Mouse (Mus musculus): Measurements from ENCODE around the gene Cenpf. TPM values are rescaled to one million over a fixed set of nuclear protein-coding genes. Genes with fewer than 3 reads are reported as not detected.

The Cenpf gene
- polyA plus RNA-seq, 1 experiment from 2014 or later: 56.3 TPM

DNA sequence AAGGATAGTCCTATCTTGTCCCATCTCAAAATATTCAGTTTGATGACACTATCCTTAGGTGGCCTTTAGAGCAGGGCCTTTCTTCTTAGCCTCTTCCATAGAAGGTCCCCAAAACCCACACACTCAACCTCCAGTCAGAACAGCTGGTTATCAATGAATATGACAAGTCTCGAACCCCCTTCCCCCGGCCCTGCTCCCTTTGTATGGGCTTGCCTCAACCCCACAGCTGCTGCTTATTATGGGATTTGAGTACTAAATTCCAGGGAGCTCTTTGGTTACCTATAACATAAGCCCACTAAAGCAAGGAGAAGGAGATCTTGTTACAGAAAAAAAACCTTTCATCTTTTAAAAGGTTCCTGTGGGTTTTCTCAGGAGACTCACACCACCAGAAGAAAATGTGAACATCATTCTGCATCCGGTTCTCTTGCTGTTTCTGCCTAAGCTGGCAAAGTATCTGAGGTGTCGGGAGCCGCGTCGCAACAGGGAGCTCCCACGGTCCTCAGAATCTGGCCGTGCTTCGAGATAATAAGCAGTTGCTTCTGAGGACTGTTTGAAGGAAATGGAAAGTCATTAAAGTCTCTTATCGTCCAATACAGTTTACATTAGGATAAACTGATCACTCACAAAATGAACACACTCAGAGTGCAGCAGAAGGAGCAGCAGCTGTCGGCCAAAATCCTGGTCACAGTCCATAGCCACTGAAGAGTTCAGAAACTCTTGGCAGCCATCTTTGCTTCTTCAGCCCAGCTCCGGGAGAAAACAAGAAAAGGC, 68.7 kb downstream of the Cenpf start:
- no peak overlapping the region for H3K4me3 ChIP-seq
- no peak overlapping the region for H3K9ac ChIP-seq (replicated peaks)
- no peaks in the 10 kb centered on the region for H3K4me1 ChIP-seq
- H3K4me2 ChIP-seq (replicated peaks): no peak overlapping the region
- H3K27ac ChIP-seq (replicated peaks): no peak overlapping the region
- H3K36me3 ChIP-seq: no peaks in the 10 kb centered on the region
- 62% methylated on average over 13 of the region's 13 CpGs for WGBS
- H3K27me3 ChIP-seq: no peaks in the 10 kb centered on the region
- no peak for ATAC-seq (replicated peaks)
- no peaks in the 10 kb centered on the region for H3K9me3 ChIP-seq

- H3K9me3 ChIP-seq: no peaks in the 10 kb centered on the region
- H3K4me3 ChIP-seq: no peak overlapping the region
- no peaks in the 10 kb centered on the region for H3K36me3 ChIP-seq
- WGBS: 92% methylated on average over 5 of the region's 5 CpGs
- H3K4me1 ChIP-seq: no peaks in the 10 kb centered on the region
- no peaks in the 10 kb centered on the region for H3K27me3 ChIP-seq
- H3K4me2 ChIP-seq (replicated peaks): no peak overlapping the region
- no peak overlapping the region for H3K9ac ChIP-seq (replicated peaks)
- ATAC-seq (replicated peaks): no peak
- H3K27ac ChIP-seq (replicated peaks): no peak overlapping the region
Observed at GRCm38 (mm10) chr1:189617381-189617780, 70.5 kb downstream of the Cenpf start.

DNA sequence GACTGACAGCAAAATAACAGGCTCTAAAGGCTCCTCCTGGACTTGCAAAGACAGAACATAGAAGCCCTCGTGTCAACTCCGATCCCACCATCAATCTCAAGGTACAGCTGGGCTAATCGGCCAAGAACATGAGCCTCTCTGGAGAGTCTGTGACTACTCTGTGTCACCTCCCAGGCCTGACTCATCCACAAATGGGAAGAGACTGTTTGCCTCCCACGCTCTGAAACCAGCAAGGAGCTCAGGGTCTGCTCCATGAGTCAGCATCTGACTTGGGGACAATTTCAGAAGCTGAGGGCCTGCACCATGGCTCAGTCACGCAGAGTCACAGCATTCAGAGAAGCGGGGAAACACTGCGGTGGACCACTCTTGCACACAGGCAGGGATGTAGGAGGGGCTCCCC, 72.6 kb downstream of the Cenpf start:
- Histone ChIP-seq H3K9me3 (no peaks in the 10 kb centered on the region), H3K27me3 (no peaks in the 10 kb centered on the region), H3K4me1 (no peaks in the 10 kb centered on the region), H3K4me3 (no peak overlapping the region), H3K27ac (replicated peaks) (no peak overlapping the region), H3K36me3 (no peaks in the 10 kb centered on the region), H3K4me2 (replicated peaks) (no peak overlapping the region), H3K9ac (replicated peaks) (no peak overlapping the region)
- WGBS: 97% methylated on average over 7 of the region's 7 CpGs
- ATAC-seq (replicated peaks): no peak

GRCm38 (mm10) chr1:189613076-189613475, 74.8 kb downstream of the Cenpf start:
- Histone ChIP-seq H3K9ac (replicated peaks) (no peak overlapping the region), H3K36me3 (no peaks in the 10 kb centered on the region), H3K27me3 (no peaks in the 10 kb centered on the region), H3K27ac (replicated peaks) (no peak overlapping the region), H3K4me2 (replicated peaks) (no peak overlapping the region), H3K9me3 (no peaks in the 10 kb centered on the region), H3K4me1 (no peaks in the 10 kb centered on the region), H3K4me3 (no peak overlapping the region)
- ATAC-seq (replicated peaks): no peak
- WGBS: 77% methylated on average over 7 of the region's 7 CpGs

DNA sequence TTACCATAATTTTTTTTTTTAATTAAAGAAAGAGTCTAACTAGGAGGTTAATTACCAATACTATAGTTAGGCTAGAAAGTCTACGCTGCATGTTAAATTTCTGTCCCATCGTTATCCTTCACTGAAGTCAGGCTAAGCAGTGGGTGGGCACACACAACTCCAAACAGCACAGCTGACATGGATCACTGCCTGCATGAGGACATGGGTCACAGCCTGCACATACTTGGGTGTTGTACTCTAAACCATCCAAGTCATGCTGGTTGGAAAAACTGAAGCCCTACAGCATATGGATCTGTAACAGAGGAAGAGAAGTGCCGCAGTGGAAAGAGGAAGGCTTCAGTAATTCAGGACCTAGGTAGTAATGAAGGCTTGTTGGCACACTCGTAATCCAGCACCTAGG, 76.1 kb downstream of the Cenpf start:
- no peaks in the 10 kb centered on the region for H3K36me3 ChIP-seq
- H3K4me1 ChIP-seq: no peaks in the 10 kb centered on the region
- 64% methylated on average over 4 of the region's 4 CpGs for WGBS
- H3K27me3 ChIP-seq: no peaks in the 10 kb centered on the region
- no peaks in the 10 kb centered on the region for H3K9me3 ChIP-seq
- no peak overlapping the region for H3K4me3 ChIP-seq
- no peak overlapping the region for H3K27ac ChIP-seq (replicated peaks)
- H3K9ac ChIP-seq (replicated peaks): no peak overlapping the region
- ATAC-seq (replicated peaks): no peak
- H3K4me2 ChIP-seq (replicated peaks): no peak overlapping the region

- Histone ChIP-seq H3K9me3 (no peaks in the 10 kb centered on the region), H3K27me3 (no peaks in the 10 kb centered on the region), H3K36me3 (no peaks in the 10 kb centered on the region), H3K4me2 (replicated peaks) (no peak overlapping the region), H3K4me3 (no peak overlapping the region), H3K4me1 (no peaks in the 10 kb centered on the region), H3K27ac (replicated peaks) (no peak overlapping the region), H3K9ac (replicated peaks) (no peak overlapping the region)
- no peak for ATAC-seq (replicated peaks)
- WGBS: 45% methylated on average over 5 of the region's 5 CpGs
Observed at GRCm38 (mm10) chr1:189608640-189609039, 79.2 kb downstream of the Cenpf start.

DNA sequence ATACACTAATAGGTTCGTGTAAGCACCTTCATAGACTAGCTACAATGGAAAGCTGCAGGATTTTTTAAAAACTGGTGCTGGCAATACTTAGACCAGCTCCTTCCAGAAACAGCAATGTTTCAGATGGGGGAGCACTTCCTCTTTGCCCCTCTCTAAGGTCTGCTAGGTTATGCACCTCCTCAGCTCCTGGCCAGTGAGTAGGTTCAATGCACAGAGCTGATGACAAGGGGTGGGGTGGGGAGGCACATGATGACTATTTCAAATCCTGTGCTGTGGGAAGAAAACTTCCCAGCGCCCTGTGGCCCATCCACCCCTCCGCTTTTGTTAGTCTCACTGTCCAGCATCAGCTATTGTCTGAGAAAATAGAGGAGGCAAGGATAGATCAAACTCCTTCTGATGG, 79.8 kb downstream of the Cenpf start:
- H3K9ac ChIP-seq (replicated peaks): no peak overlapping the region
- ATAC-seq (replicated peaks): no peak
- no peak overlapping the region for H3K27ac ChIP-seq (replicated peaks)
- 80% methylated on average over 3 of the region's 3 CpGs for WGBS
- no peaks in the 10 kb centered on the region for H3K9me3 ChIP-seq
- no peaks in the 10 kb centered on the region for H3K4me1 ChIP-seq
- H3K4me3 ChIP-seq: no peak overlapping the region
- no peak overlapping the region for H3K4me2 ChIP-seq (replicated peaks)
- H3K27me3 ChIP-seq: no peaks in the 10 kb centered on the region
- no peaks in the 10 kb centered on the region for H3K36me3 ChIP-seq

DNA sequence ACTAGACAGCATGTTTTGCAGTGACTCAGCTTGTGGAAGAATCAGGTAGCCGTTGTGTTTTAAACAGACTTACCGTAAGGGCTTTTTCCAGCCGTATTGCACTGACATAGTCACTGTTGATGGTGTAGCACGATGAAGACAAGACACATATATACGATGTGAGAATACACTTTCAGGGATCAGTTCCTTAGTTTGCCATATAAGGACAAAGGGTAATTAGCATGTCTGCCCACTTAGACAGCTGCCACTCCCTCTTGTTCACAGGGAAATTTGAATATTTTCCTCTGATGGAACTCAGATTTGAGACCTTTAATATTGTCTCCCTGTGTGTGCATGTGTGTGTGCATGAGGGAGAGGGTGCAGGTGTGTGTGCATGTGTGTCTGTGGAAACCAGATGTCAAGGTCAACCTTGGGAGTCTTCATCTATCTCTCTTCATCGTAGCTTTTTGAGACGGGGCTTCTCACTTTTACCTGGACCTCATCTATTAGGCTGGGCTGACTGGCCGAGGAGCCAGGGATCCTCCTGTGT, 82.2 kb downstream of the Cenpf start:
- no peaks in the 10 kb centered on the region for H3K27me3 ChIP-seq
- H3K36me3 ChIP-seq: no peaks in the 10 kb centered on the region
- no peaks in the 10 kb centered on the region for H3K9me3 ChIP-seq
- no peak overlapping the region for H3K9ac ChIP-seq (replicated peaks)
- H3K4me3 ChIP-seq: no peak overlapping the region
- 87% methylated on average over 8 of the region's 8 CpGs for WGBS
- H3K4me1 ChIP-seq: no peaks in the 10 kb centered on the region
- no peak for ATAC-seq (replicated peaks)
- H3K27ac ChIP-seq (replicated peaks): no peak overlapping the region
- H3K4me2 ChIP-seq (replicated peaks): no peak overlapping the region

DNA sequence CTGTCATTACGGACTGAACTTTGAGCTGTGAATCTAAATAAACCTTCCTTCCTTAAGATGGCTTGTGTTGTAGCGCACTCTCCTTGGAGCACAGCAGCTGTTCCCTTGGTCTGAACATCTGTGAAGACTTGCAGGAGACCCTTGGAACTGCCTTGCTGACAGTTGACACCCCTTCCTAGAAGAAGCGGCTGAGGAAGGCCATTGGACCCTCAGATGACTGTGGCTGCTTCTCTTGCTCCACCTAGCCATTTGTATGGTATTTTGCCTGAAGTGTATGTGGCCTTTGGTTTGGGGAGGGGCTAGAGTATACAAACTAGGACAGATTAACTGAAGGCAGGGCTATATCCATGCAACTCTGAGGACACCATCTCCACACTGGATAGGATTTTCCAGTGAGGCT, 90.8 kb downstream of the Cenpf start:
- 93% methylated on average over 3 of the region's 3 CpGs for WGBS
- no peaks in the 10 kb centered on the region for H3K36me3 ChIP-seq
- no peak overlapping the region for H3K4me2 ChIP-seq (replicated peaks)
- no peak overlapping the region for H3K4me3 ChIP-seq
- H3K4me1 ChIP-seq: no peaks in the 10 kb centered on the region
- no peak for ATAC-seq (replicated peaks)
- H3K27me3 ChIP-seq: no peaks in the 10 kb centered on the region
- no peak overlapping the region for H3K27ac ChIP-seq (replicated peaks)
- no peak overlapping the region for H3K9ac ChIP-seq (replicated peaks)
- H3K9me3 ChIP-seq: no peaks in the 10 kb centered on the region

Other genes with a start within 250 kb of the Cenpf start
- 0.64 and 0.96 TPM in 2 replicates for gene Ptpn14, start 40.2 kb upstream of the Cenpf start, polyA plus RNA-seq (2015; fragmentation: Nextera tagmentation; extraction: Ambion mirVana)
- gene Smyd2, start 234.3 kb upstream of the Cenpf start, polyA plus RNA-seq (2015; fragmentation: Nextera tagmentation; extraction: Ambion mirVana): 65.8 and 69.9 TPM in 2 replicates